Mouse (Mus musculus): ENCODE measurements at regions not wholly inside any gene's neighbourhood (a gene's known extent, or its start where the extent isn't known, plus 50 kb on each side); places are given as distances from the start of the nearest gene placed in this dataset.

DNA sequence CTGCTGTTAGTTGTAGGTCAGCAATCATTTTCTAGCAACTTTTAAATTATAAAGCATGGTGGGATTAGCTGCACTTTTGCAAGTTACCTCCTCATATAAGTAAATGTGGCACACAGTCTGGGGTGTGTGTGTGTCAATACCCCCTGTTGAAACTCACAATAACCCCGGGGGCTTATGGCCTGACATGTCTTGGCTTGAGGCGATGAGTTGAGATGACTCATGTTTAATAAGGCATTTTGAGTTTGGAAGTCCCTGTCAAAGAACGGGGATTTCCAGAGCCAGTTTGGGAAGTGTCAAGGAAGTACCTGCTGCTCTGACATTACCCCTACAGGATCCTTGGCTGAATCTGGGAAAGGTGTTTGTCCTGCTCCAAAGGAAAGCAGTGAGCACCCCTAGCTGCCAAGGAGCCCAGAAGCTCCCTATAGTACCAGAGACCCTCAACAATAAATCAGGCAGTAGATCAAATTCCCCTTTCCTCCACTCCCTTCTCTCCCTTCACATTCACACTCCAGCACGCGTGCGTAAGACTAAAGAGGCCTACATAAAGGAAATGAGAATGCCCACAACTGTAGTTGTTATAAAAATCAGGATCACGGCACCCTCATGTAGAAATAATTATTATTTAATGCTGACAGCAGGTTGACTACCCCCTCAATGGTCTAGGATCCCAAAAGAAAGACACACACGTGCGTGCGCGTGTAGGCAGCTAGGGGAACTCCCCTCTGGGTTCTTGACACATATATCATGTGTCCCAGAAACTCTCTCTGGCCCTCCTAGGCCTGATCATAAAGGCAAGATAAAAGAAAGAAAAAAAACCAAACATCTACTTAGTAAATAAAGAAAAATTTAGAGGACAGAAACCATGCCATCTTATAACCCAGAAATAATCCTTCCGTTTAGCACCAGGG, 216.3 kb upstream of the Cdh5 start:
- TF ChIP-seq POLR2A (IDR thresholded peaks at IDR 0.05; ENCODE audit: low read depth, low read length) (no peak), CTCF (IDR thresholded peaks at IDR 0.05; ENCODE audit: borderline replicate concordance, insufficient read depth, low read length) (no peak)
